Mouse (Mus musculus) intestine, postnatal 0 days (tissue): ENCODE results near the gene Fam214b. TPM values are rescaled to one million over a fixed set of nuclear protein-coding genes. Genes with fewer than 3 reads are reported as not detected.
"Not testable (repeated sequence)": the region's sequence is repeated elsewhere in the genome, so short reads cannot be mapped to it uniquely, and the experiment has no call there.

Source experiments
- ATAC-seq: fragments of 200-750 bp; cut with Nextera tagmentation; 2 replicates; pipeline ENCODE4 v1.8.0; 2017; ENCODE audit warnings: mild to moderate bottlenecking, moderate TSS enrichment, moderate library complexity
- H3K27ac ChIP-seq: fragments of 300-500 bp; sonication (generic); 2 replicates; pipeline ENCODE4 v1.5.1; 2014; ENCODE audit warnings: mild to moderate bottlenecking, low read depth, low read length, moderate library complexity
- H3K27me3 ChIP-seq: fragments of 300-500 bp; sonication (generic); replicated peaks from 2 replicates; pipeline ENCODE4 v1.6.1; 2014; ENCODE audit warnings: low read length, mixed read lengths; ENCODE audit not compliant: control insufficient read depth, insufficient read depth
- H3K36me3 ChIP-seq: fragments of 300-500 bp; sonication (generic); 2 replicates; pipeline ENCODE4 v1.6.1; 2014; ENCODE audit warnings: mild to moderate bottlenecking, moderate library complexity; ENCODE audit not compliant: control insufficient read depth, insufficient read depth
- H3K4me1 ChIP-seq: fragments of 300-500 bp; sonication (generic); replicated peaks from 2 replicates; pipeline ENCODE4 v1.6.1; 2014; ENCODE audit warnings: antibody characterized with exemption, low read length, mixed read lengths; ENCODE audit not compliant: control insufficient read depth, insufficient read depth
- H3K4me2 ChIP-seq: fragments of 300-500 bp; sonication (generic); replicated peaks from 2 replicates; pipeline ENCODE4 v1.6.1; 2014; ENCODE audit warnings: low read depth, mild to moderate bottlenecking, moderate library complexity
- H3K4me3 ChIP-seq: fragments of 300-500 bp; sonication (generic); 2 replicates; pipeline ENCODE4 v1.5.1; 2014; ENCODE audit warnings: low read depth, low read length
- H3K9ac ChIP-seq: fragments of 300-500 bp; sonication (generic); 2 replicates; pipeline ENCODE4 v1.6.1; 2014; ENCODE audit warnings: mild to moderate bottlenecking, low read depth, low read length
- H3K9me3 ChIP-seq: fragments of 300-500 bp; sonication (generic); 2 replicates; pipeline ENCODE4 v1.6.1; 2016; ENCODE audit warnings: mixed run types; ENCODE audit not compliant: control insufficient read depth
- CTCF ChIP-seq: sonication (generic); IDR thresholded peaks from 2 replicates; pipeline ENCODE4 v1.5.1; 2016; ENCODE audit warnings: low read depth, mild to moderate bottlenecking, control low read depth, antibody characterized with exemption, moderate library complexity
- WGBS: fragments of 180-500 bp; shearing (Covaris S2); extraction: QIAGEN DNeasy Blood & Tissue Kit; methylation state at CpG from one replicate; pipeline ENCODE4 v1.1.7; 2014; 5-methylcytosine and 5-hydroxymethylcytosine counted together
- polyA plus RNA-seq: library from polyadenylated mRNA; unstranded; fragments of >200 nt; fragmentation: Nextera tagmentation; extraction: Ambion mirVana; gene quantifications from 2 replicates; pipeline ENCODE4 v1.2.1, GENCODE M21; 2015

The Fam214b gene
- polyA plus RNA-seq, 1 experiment from 2014 or later: 5.9 TPM

GRCm38 (mm10) chr4:43005765-43006164 is 40.3 kb downstream of the Fam214b start:
- Histone ChIP-seq H3K4me3 (no peak overlapping the region), H3K4me2 (no peak overlapping the region), H3K27me3 (no peaks in the 10 kb centered on the region), H3K9ac (no peak overlapping the region), H3K9me3 (no peaks in the 10 kb centered on the region), H3K36me3 (peaks cover 7% of the 10 kb centered on the region; the same call in 1 of the 2 replicates), H3K4me1 (peaks cover 4% of the 10 kb centered on the region; the same call in 1 of the 2 replicates), H3K27ac (no peak overlapping the region)
- no peak for ATAC-seq
- 55% methylated on average over 2 of the region's 2 CpGs for WGBS
- TF ChIP-seq CTCF: peak; percentile 77

GRCm38 (mm10) chr4:43004951-43005350 is 41.1 kb downstream of the Fam214b start:
- no peak for ATAC-seq
- Histone ChIP-seq H3K27me3 (no peaks in the 10 kb centered on the region), H3K36me3 (peaks cover 7% of the 10 kb centered on the region; the same call in 1 of the 2 replicates), H3K9ac (no peak overlapping the region), H3K4me3 (no peak overlapping the region), H3K4me1 (peaks cover 4% of the 10 kb centered on the region; the same call in 1 of the 2 replicates), H3K4me2 (no peak overlapping the region), H3K27ac (no peak overlapping the region), H3K9me3 (no peaks in the 10 kb centered on the region)
- TF ChIP-seq CTCF: no peak
- WGBS: 94% methylated on average over 3 of the region's 3 CpGs

- 65% methylated on average over 12 of the region's 12 CpGs for WGBS
- TF ChIP-seq CTCF: no peak
- peaks cover 6% of the 10 kb centered on the region; the same call in 1 of the 2 replicates for H3K4me1 ChIP-seq
- H3K9me3 ChIP-seq: no peaks in the 10 kb centered on the region
- H3K27ac ChIP-seq: peak overlapping the region; percentile 28; the same call in 1 of the 2 replicates
- no peak overlapping the region for H3K9ac ChIP-seq
- H3K36me3 ChIP-seq: peaks cover 7% of the 10 kb centered on the region; the same call in 1 of the 2 replicates
- no peak overlapping the region for H3K4me2 ChIP-seq
- no peaks in the 10 kb centered on the region for H3K27me3 ChIP-seq
- no peak overlapping the region for H3K4me3 ChIP-seq
- ATAC-seq: no peak
Measured at GRCm38 (mm10) chr4:43002756-43003439, 43.1 kb downstream of the Fam214b start.

- no peak overlapping the region for H3K4me2 ChIP-seq
- H3K9ac ChIP-seq: no peak overlapping the region
- WGBS: 85% methylated on average over 2 of the region's 2 CpGs
- H3K4me1 ChIP-seq: peaks cover 8% of the 10 kb centered on the region; the same call in 1 of the 2 replicates
- TF ChIP-seq CTCF: no peak
- H3K36me3 ChIP-seq: peaks cover under 1% of the 10 kb centered on the region; the same call in 1 of the 2 replicates
- H3K27ac ChIP-seq: no peak overlapping the region
- H3K4me3 ChIP-seq: no peak overlapping the region
- H3K27me3 ChIP-seq: no peaks in the 10 kb centered on the region
- no peak for ATAC-seq
- H3K9me3 ChIP-seq: no peaks in the 10 kb centered on the region
Measured at GRCm38 (mm10) chr4:43001272-43001671, 44.7 kb downstream of the Fam214b start.

- Histone ChIP-seq H3K4me3 (peak within 1 kb of the TSS; percentile 77), H3K9ac (peak within 1 kb of the TSS; percentile 98), H3K4me2 (peak within 1 kb of the TSS; percentile 72), H3K27ac (peak within 1 kb of the TSS; percentile 98)
- not testable (repeated sequence) for H3K4me1 ChIP-seq, H3K9me3 ChIP-seq, H3K36me3 ChIP-seq, H3K27me3 ChIP-seq
- WGBS: 1% methylated on average over 49 of the region's 56 CpGs
- peak; percentile 97 for ATAC-seq
Measured at GRCm38 (mm10) chr4:43000141-43000986, 45.7 kb downstream of the Fam214b start, which contains the start of gene Vcp. Vcp (minus strand) TSS chr4:43000507.
